Mouse (Mus musculus) limb, embryonic 14.5 days (tissue): ENCODE results near the gene Dmbx1. TPM values are rescaled to one million over a fixed set of nuclear protein-coding genes. Genes with fewer than 3 reads are reported as not detected.

Experiments used
- ATAC-seq: fragments of 200-750 bp; cut with Nextera tagmentation; 2 replicates; pipeline ENCODE4 v1.8.0; 2017; ENCODE audit warnings: low read depth, moderate number of reproducible peaks, moderate TSS enrichment; ENCODE audit not compliant: low FRiP score
- DNase-seq: peaks from one replicate; pipeline ENCODE4 v3.0.0-alpha.2; 2015; ENCODE audit warnings: low spot score
- H3K27ac ChIP-seq: fragments of 300-500 bp; sonication (generic); replicated peaks from 2 replicates; pipeline ENCODE4 v1.5.1; 2014; ENCODE audit warnings: low read depth, mild to moderate bottlenecking, low read length, moderate library complexity, mixed read lengths
- H3K27me3 ChIP-seq: fragments of 300-500 bp; sonication (generic); 2 replicates; pipeline ENCODE4 v1.6.1; 2014; ENCODE audit warnings: low read length, mixed read lengths; ENCODE audit not compliant: control insufficient read depth, insufficient read depth
- H3K36me3 ChIP-seq: fragments of 300-500 bp; sonication (generic); 2 replicates; pipeline ENCODE4 v1.6.1; 2014; ENCODE audit warnings: mild to moderate bottlenecking, low read length, moderate library complexity, mixed read lengths; ENCODE audit not compliant: control insufficient read depth, insufficient read depth
- H3K4me1 ChIP-seq: fragments of 300-500 bp; sonication (generic); 2 replicates; pipeline ENCODE4 v1.6.1; 2014; ENCODE audit warnings: antibody characterized with exemption, low read length, mixed read lengths; ENCODE audit not compliant: control insufficient read depth, insufficient read depth
- H3K4me2 ChIP-seq: fragments of 300-500 bp; sonication (generic); replicated peaks from 2 replicates; pipeline ENCODE4 v1.6.1; 2014; ENCODE audit warnings: low read depth, mild to moderate bottlenecking, low read length, moderate library complexity; ENCODE audit not compliant: severe bottlenecking
- H3K4me3 ChIP-seq: fragments of 300-500 bp; sonication (generic); replicated peaks from 2 replicates; pipeline ENCODE4 v1.5.1; 2014; ENCODE audit warnings: low read length
- H3K9ac ChIP-seq: fragments of 300-500 bp; sonication (generic); 2 replicates; pipeline ENCODE4 v1.6.1; 2014; ENCODE audit warnings: mild to moderate bottlenecking, low read depth, low read length, moderate library complexity; ENCODE audit not compliant: severe bottlenecking
- H3K9me3 ChIP-seq: fragments of 300-500 bp; sonication (generic); 2 replicates; pipeline ENCODE4 v1.6.1; 2016; ENCODE audit warnings: low read length; ENCODE audit not compliant: control insufficient read depth
- POLR2A ChIP-seq: fragments of 200-500 bp; IDR thresholded peaks from 2 replicates; pipeline ENCODE4 v1.8.0; 2012; ENCODE audit warnings: inconsistent platforms, mild to moderate bottlenecking, moderate library complexity, borderline replicate concordance; ENCODE audit not compliant: insufficient read depth, insufficient read length; ENCODE audit errors: extremely low read depth
- WGBS: fragments of 180-500 bp; shearing (Covaris S2); extraction: QIAGEN DNeasy Blood & Tissue Kit; methylation state at CpG from one replicate; pipeline ENCODE4 v1.1.7; 2014; 5-methylcytosine and 5-hydroxymethylcytosine counted together
- polyA plus RNA-seq, 2 experiments: library from polyadenylated mRNA; depleted of rRNA in 1 of 2; stranded (reverse) in 1 of 2; unstranded in 1 of 2; fragments of >200 nt; fragmentation: Nextera tagmentation in 1 of 2; extraction: Ambion mirVana in 1 of 2; gene quantifications; 2 replicates each; pipeline versions ENCODE4 v1.2.1 to v1.2.3; 2012 to 2014

Gene Dmbx1
- polyA plus RNA-seq, 2 experiments: 0.05 TPM; not detected in 1

DNA sequence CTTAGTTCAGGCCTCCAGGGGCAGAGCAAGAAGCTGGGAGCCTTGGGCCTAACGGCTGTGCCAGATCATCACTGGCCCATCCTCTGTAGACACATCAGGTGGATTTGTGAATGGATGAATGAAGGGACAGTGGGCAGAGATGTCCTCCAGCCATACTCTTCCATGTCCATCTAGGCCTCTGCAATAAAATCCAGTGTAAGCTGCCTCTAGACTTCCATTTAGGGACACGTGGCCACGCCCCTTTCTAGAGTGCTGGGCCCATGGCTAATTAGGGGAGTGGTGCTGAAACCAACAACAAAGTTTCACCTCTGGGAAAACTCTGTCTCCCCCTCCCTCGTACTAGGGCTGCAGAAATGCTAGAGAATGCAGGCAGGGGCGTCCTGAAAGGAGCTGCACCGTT lies 49.7 kb downstream of the Dmbx1 start:
- no peak for ATAC-seq

DNA sequence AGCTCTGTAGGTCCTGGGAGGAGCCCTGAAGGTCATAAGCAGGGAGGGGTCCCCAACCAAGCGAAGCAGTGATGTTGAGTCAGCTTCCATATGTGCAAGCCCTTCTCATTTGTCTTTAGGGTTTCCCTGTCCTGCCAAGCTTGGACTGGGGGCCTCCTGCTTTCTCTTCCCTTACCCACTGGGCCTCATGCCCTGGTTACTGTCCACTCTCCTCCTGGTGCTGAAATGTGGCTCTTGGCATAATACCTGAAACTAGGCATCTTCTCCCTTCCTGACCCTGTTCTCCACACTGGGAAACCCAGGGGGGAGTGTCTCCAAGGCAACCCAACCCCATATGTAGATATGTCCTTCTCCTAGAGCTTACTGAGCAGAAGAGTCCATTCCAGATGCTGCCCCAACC lies 52.9 kb downstream of the Dmbx1 start:
- no peak overlapping the region for H3K4me3 ChIP-seq
- TF ChIP-seq POLR2A: no peak
- peaks cover 19% of the 10 kb centered on the region for H3K27me3 ChIP-seq
- DNase-seq (no peak), ATAC-seq (no peak)
- peaks cover 4% of the 10 kb centered on the region for H3K4me1 ChIP-seq
- H3K9me3 ChIP-seq: no peaks in the 10 kb centered on the region
- WGBS: 46% methylated on average over 1 of the region's 1 CpGs
- H3K36me3 ChIP-seq: no peaks in the 10 kb centered on the region
- no peak overlapping the region for H3K4me2 ChIP-seq
- H3K9ac ChIP-seq: no peak overlapping the region
- no peak overlapping the region for H3K27ac ChIP-seq

More for the DNA sequence above, 49.7 kb downstream of the Dmbx1 start:
- Histone ChIP-seq H3K4me1 (peaks cover 4% of the 10 kb centered on the region), H3K9ac (peak overlapping the region; percentile 21; the same call in 1 of the 2 replicates), H3K9me3 (no peaks in the 10 kb centered on the region), H3K36me3 (no peaks in the 10 kb centered on the region), H3K4me3 (peak overlapping the region; percentile 26), H3K4me2 (peak overlapping the region; percentile 46), H3K27me3 (peaks cover 19% of the 10 kb centered on the region), H3K27ac (no peak overlapping the region)
- DNase-seq: no peak
- TF ChIP-seq POLR2A: no peak
- 9% methylated on average over 6 of the region's 6 CpGs for WGBS

DNA sequence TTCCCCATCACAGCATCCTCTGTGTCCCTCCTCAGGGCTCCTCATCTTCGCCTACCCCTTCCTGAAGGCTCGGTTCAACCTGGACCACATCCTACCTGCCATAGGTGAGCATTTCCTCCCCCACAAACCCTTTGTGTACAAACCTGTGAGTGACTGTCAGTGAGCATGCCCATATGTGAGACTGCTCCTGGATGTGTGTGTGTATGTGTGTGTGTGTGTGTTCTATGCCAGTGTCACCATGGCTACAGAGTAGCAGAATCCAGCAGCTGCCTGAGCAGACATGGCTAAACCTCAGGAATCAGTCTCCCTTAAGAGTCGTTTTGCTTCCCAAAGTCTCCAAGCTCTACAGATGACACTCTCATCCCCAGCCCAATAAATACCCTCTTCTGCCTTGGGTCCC lies 53.9 kb downstream of the Dmbx1 start:
- Histone ChIP-seq H3K4me3 (no peak overlapping the region), H3K36me3 (no peaks in the 10 kb centered on the region), H3K27me3 (peaks cover 13% of the 10 kb centered on the region), H3K9me3 (no peaks in the 10 kb centered on the region), H3K4me2 (no peak overlapping the region), H3K27ac (no peak overlapping the region), H3K4me1 (peaks cover 4% of the 10 kb centered on the region), H3K9ac (no peak overlapping the region)
- ATAC-seq (no peak), DNase-seq (no peak)
- no peak for TF ChIP-seq POLR2A
- WGBS: 76% methylated on average over 3 of the region's 3 CpGs

DNA sequence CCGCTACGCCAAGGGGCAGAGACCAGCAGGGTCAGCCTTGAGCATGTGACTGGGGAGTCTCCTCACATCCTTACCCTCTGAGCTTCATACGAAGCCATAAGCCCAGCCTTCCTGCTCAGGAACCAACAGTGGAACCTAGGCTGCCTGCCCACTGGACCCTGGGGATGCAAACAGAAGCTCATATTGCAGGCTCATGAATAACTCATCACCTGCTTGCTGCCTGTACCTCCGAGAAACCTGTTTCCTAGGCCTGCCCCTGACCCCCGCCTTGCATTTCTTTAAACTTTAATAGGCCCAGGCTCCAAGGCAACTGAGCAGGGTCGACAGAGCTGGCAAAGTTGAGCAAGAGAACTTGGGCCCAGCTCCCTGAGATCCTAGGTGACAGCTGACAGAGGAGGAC lies 55.7 kb downstream of the Dmbx1 start, which contains the start of gene Kncn:
Gene Kncn, plus strand, starts transcription at position 379 of the 400 bp plus-strand sequence.
- H3K36me3 ChIP-seq: no peaks in the 10 kb centered on the region
- no peaks in the 10 kb centered on the region for H3K9me3 ChIP-seq
- WGBS: 46% methylated on average over 6 of the region's 6 CpGs
- H3K4me3 ChIP-seq: no peak within 1 kb of the TSS
- DNase-seq (no peak), ATAC-seq (no peak)
- no peak within 1 kb of the TSS for H3K9ac ChIP-seq
- H3K27me3 ChIP-seq: no peaks in the 10 kb centered on the region
- no peak for TF ChIP-seq POLR2A
- no peak within 1 kb of the TSS for H3K27ac ChIP-seq
- no peak within 1 kb of the TSS for H3K4me2 ChIP-seq
- no peaks in the 10 kb centered on the region for H3K4me1 ChIP-seq

DNA sequence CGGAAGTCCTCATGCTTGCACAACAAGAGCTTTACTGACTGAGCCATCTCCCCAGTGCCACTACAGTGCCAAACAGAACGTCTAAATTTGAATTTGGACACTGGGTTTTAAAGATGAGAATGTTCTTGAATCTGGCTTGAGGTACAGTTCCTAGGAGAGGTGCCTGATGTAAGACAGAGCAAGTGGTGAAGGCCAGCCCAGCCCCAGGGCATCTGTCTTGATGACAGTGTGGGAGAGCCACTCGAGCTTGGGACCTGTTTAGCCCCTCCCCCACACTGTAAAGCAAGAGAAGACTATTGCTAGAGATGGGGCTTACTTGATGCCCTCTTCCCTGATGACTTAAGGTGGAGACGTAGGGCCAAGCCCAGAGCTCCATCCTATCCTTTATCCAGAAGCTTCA lies 57.5 kb downstream of the Dmbx1 start:
- ATAC-seq (no peak), DNase-seq (no peak)
- no peak for TF ChIP-seq POLR2A
- no peak overlapping the region for H3K4me2 ChIP-seq
- no peaks in the 10 kb centered on the region for H3K9me3 ChIP-seq
- H3K4me3 ChIP-seq: no peak overlapping the region
- no peaks in the 10 kb centered on the region for H3K36me3 ChIP-seq
- no peak overlapping the region for H3K9ac ChIP-seq
- H3K27me3 ChIP-seq: no peaks in the 10 kb centered on the region
- no peak overlapping the region for H3K27ac ChIP-seq
- no peaks in the 10 kb centered on the region for H3K4me1 ChIP-seq
- 53% methylated on average over 4 of the region's 4 CpGs for WGBS

DNA sequence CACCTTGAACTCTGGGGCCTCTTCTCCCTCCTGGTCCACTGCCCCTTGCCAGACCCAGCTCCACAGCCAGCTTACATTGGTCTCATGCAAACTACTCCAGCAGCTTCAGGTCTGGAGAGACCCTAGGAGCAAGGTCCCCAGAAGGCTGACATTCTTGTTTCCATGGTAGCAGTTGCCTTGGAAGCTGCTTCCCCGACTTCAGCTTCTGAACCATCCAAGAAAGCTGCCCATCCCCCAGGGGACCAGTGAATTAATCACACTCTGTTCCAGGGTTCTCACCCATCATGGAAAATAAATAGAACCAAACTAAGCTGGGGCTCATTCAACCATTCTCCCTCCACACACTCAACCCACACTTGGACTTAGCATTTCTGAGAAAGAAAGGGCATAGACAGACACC lies 58.5 kb downstream of the Dmbx1 start:
- no peaks in the 10 kb centered on the region for H3K27me3 ChIP-seq
- TF ChIP-seq POLR2A: no peak
- DNase-seq (no peak), ATAC-seq (no peak)
- H3K27ac ChIP-seq: no peak overlapping the region
- peaks cover 4% of the 10 kb centered on the region for H3K36me3 ChIP-seq
- H3K4me3 ChIP-seq: no peak overlapping the region
- no peak overlapping the region for H3K9ac ChIP-seq
- no peaks in the 10 kb centered on the region for H3K9me3 ChIP-seq
- H3K4me2 ChIP-seq: no peak overlapping the region
- no peaks in the 10 kb centered on the region for H3K4me1 ChIP-seq
- 0% methylated on average over 1 of the region's 1 CpGs for WGBS
